Mouse (Mus musculus): Measurements from ENCODE around the gene P4hb. TPM values are rescaled to one million over a fixed set of nuclear protein-coding genes. Genes with fewer than 3 reads are reported as not detected.
A peak's percentile ranks its signal among the peaks of the same experiment; 100 is the strongest.
"Not testable (repeated sequence)": the region's sequence is repeated elsewhere in the genome, so short reads cannot be mapped to it uniquely, and the experiment has no call there.

P4hb gene
- polyA plus RNA-seq, 1 experiment: 23.2 TPM

DNA sequence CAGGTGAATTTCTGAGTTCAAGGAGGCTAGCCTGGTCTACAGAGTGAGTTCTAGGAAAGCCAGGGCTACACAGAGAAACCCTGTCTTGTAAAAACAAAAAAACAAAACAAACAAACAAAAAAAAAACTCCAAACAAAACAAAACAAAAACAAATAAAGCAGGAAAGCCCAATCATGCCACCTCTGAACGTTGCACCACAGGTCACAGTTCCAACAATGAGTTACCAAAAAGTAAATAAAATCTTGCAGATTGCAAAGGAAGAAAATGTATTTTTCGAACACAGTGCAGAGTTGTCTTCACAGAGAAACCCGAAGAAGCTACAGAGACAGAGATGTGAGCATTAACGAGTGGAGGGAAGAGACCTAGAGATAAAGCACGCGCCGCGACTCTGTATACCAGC lies 50.5 kb downstream of the P4hb start:
- Histone ChIP-seq H3K9me3 (ENCODE audit: control insufficient read depth, low read length) (peaks cover 3% of the 10 kb centered on the region; the same call in 1 of the 2 replicates), H3K4me1 (ENCODE audit: control insufficient read depth) (peaks cover 36% of the 10 kb centered on the region), H3K4me3 (replicated peaks) (no peak overlapping the region), H3K36me3 (ENCODE audit: control insufficient read depth) (no peaks in the 10 kb centered on the region), H3K27me3 (ENCODE audit: control insufficient read depth) (peaks cover 3% of the 10 kb centered on the region)
- TF ChIP-seq TAL1 (IDR thresholded peaks at IDR 0.05; ENCODE audit: low read length): no peak
- no peak for TF ChIP-seq GATA1 (IDR thresholded peaks at IDR 0.05; ENCODE audit: low read length)

DNA sequence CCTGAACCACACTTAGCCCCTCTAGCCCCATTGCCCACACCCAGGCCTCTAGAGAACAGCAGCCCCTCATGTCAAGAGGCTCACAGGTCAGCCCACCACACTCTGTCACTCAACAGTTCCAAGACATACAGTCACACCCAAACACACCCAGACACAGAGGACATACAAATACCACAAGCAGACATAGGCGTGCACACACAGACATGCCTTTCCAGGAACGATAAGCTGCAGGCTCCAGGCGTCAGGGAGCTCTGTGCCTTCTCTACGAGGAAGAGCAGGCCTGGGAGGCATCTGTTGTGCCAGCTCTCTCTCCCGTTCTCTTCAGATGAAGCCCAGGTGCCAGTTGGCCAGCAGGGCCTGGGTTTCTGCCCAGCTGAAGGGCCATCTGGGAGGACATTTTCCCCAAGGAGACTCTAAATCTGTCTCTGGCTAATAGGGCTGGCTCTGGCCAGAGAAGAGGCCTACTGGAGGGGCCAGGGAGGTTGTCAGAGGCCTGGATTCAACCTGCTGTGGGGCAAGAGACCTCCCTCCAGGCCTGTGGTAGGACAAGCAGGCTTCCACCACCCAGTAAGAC lies 52.0 kb downstream of the P4hb start:
- peaks cover 3% of the 10 kb centered on the region; the same call in 1 of the 2 replicates for H3K9me3 ChIP-seq (ENCODE audit: control insufficient read depth, low read length)
- peaks cover 33% of the 10 kb centered on the region for H3K4me1 ChIP-seq (ENCODE audit: control insufficient read depth)
- TF ChIP-seq GATA1 (IDR thresholded peaks at IDR 0.05; ENCODE audit: low read length) (no peak), TAL1 (IDR thresholded peaks at IDR 0.05; ENCODE audit: low read length) (0 out of 3 replicates have a peak, but pooled peaks have one; percentile 4)
- H3K36me3 ChIP-seq (ENCODE audit: control insufficient read depth): no peaks in the 10 kb centered on the region
- no peaks in the 10 kb centered on the region; the same call in 1 of the 2 replicates for H3K27me3 ChIP-seq (ENCODE audit: control insufficient read depth)
- H3K4me3 ChIP-seq (replicated peaks): no peak overlapping the region

DNA sequence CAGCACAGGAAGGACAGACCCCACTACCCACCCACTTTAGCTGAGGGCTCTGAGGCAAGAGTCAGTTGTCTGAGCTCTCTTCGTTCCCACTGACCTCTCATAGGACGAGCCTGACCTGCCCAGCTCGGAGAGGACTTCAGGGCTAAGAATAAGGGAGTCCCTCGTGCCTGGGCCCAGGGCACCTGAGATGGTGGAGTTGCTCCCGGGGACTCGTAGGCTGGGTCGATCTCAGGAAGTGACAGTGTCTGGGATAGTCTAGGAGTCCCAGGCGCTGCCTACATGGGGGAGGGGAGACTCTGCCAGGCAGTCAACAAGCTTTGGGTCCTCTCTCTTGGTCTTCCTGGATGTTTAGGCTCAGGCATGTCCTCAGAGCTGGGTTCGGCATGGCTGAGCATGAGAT lies 52.6 kb downstream of the P4hb start:
- TF ChIP-seq GATA1 (IDR thresholded peaks at IDR 0.05; ENCODE audit: low read length): no peak
- no peak for TF ChIP-seq TAL1 (IDR thresholded peaks at IDR 0.05; ENCODE audit: low read length)
- H3K36me3 ChIP-seq (ENCODE audit: control insufficient read depth): no peaks in the 10 kb centered on the region
- H3K27me3 ChIP-seq (ENCODE audit: control insufficient read depth): no peaks in the 10 kb centered on the region; the same call in 1 of the 2 replicates
- H3K4me3 ChIP-seq (replicated peaks): no peak overlapping the region
- H3K9me3 ChIP-seq (ENCODE audit: control insufficient read depth, low read length): peaks cover 3% of the 10 kb centered on the region; the same call in 1 of the 2 replicates
- peaks cover 39% of the 10 kb centered on the region for H3K4me1 ChIP-seq (ENCODE audit: control insufficient read depth)

DNA sequence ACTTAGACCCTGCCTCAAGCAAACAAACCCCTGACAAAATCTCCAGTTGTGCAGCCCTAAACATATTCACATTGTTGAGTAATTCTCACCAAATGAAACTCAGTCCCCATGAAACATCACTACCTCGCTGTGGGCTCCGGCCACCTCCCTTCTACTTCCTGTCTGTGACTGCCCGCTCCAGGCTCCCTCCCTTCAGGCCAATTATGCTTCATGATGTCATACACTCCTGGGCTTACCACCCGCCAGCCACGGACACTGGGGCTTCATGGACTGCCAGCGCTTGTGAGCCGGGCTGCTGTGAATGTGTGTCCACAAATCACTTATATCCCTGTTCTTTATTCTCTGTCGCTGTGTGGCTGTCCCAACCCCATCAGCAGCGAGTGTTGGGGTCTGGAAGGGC lies 53.3 kb downstream of the P4hb start:
- H3K9me3 ChIP-seq (ENCODE audit: control insufficient read depth, low read length): peaks cover 3% of the 10 kb centered on the region; the same call in 1 of the 2 replicates
- no peak for TF ChIP-seq GATA1 (IDR thresholded peaks at IDR 0.05; ENCODE audit: low read length)
- TF ChIP-seq TAL1 (IDR thresholded peaks at IDR 0.05; ENCODE audit: low read length): no peak
- no peaks in the 10 kb centered on the region; the same call in 1 of the 2 replicates for H3K27me3 ChIP-seq (ENCODE audit: control insufficient read depth)
- no peak overlapping the region for H3K4me3 ChIP-seq (replicated peaks)
- H3K4me1 ChIP-seq (ENCODE audit: control insufficient read depth): peaks cover 42% of the 10 kb centered on the region
- H3K36me3 ChIP-seq (ENCODE audit: control insufficient read depth): no peaks in the 10 kb centered on the region

DNA sequence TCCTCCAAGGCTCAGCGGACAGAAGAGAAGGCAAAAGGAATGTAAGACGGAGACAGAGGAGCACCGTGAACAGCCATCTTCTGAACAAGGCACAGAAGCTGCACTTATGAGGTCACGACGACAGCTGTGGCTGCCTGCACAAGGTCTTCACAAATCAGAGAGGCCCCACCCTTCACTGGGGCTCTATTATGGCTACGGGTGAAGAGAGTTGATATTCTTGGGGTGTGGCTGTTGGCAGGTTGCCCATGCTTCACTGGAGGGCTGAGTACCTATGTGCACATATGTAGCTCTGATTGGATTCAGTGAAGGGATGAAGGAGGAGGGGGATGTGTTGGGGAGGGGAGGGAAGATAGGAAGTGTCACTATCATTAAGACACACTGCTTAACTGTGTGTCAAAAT lies 54.5 kb downstream of the P4hb start:
- Histone ChIP-seq H3K36me3 (ENCODE audit: control insufficient read depth) (no peaks in the 10 kb centered on the region), H3K4me3 (replicated peaks) (no peak overlapping the region), H3K4me1 (ENCODE audit: control insufficient read depth) (peaks cover 42% of the 10 kb centered on the region), H3K9me3 (ENCODE audit: control insufficient read depth, low read length) (peaks cover 3% of the 10 kb centered on the region; the same call in 1 of the 2 replicates), H3K27me3 (ENCODE audit: control insufficient read depth) (no peaks in the 10 kb centered on the region; the same call in 1 of the 2 replicates)
- TF ChIP-seq TAL1 (IDR thresholded peaks at IDR 0.05; ENCODE audit: low read length) (no peak), GATA1 (IDR thresholded peaks at IDR 0.05; ENCODE audit: low read length) (no peak)

DNA sequence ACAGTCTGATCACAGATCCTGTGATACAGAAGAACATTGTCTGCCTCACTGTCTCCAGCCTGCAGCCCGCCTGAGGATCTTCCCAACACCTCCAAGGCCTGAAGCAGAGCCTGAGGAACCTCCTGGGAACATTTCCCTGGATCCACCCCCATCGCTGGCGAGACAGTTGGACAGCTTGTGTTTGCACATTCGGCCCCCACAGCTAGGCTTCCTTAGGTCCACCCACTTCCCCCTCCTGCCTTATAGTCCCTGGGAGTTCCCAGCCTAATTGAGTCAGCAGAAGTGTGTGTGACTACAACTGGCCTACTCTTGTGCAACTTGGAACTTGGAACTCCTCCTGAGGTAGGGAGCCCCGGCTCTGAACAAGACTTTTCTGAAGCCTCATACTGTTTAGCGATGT lies 55.0 kb downstream of the P4hb start:
- H3K4me3 ChIP-seq (replicated peaks): no peak overlapping the region
- peaks cover 42% of the 10 kb centered on the region for H3K4me1 ChIP-seq (ENCODE audit: control insufficient read depth)
- TF ChIP-seq GATA1 (IDR thresholded peaks at IDR 0.05; ENCODE audit: low read length): no peak
- no peak for TF ChIP-seq TAL1 (IDR thresholded peaks at IDR 0.05; ENCODE audit: low read length)
- no peaks in the 10 kb centered on the region for H3K36me3 ChIP-seq (ENCODE audit: control insufficient read depth)
- H3K9me3 ChIP-seq (ENCODE audit: control insufficient read depth, low read length): peaks cover 3% of the 10 kb centered on the region; the same call in 1 of the 2 replicates
- no peaks in the 10 kb centered on the region; the same call in 1 of the 2 replicates for H3K27me3 ChIP-seq (ENCODE audit: control insufficient read depth)

DNA sequence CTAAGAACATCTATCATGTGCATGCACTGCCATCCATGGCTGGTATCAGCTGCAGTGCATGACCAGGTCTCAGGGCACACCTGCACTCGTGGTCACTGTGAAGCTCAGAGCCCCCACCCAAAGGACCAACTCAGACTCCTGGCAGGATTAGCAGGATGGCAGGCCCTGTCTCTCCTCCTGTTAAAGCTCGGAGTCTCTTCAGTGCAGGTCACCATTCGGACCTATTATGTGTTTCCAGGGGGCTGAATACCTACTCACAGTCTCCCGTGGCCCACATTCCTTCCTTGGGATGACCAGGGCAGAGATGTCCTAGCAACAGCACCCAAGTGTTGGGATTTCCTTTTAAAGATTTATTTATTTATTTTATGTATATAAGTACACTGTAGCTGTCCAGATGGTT lies 55.9 kb downstream of the P4hb start:
- H3K4me1 ChIP-seq (ENCODE audit: control insufficient read depth): peaks cover 42% of the 10 kb centered on the region
- no peaks in the 10 kb centered on the region for H3K36me3 ChIP-seq (ENCODE audit: control insufficient read depth)
- H3K9me3 ChIP-seq (ENCODE audit: control insufficient read depth, low read length): peaks cover 3% of the 10 kb centered on the region; the same call in 1 of the 2 replicates
- H3K4me3 ChIP-seq (replicated peaks): no peak overlapping the region
- TF ChIP-seq TAL1 (IDR thresholded peaks at IDR 0.05; ENCODE audit: low read length): no peak
- TF ChIP-seq GATA1 (IDR thresholded peaks at IDR 0.05; ENCODE audit: low read length): no peak
- H3K27me3 ChIP-seq (ENCODE audit: control insufficient read depth): no peaks in the 10 kb centered on the region; the same call in 1 of the 2 replicates

DNA sequence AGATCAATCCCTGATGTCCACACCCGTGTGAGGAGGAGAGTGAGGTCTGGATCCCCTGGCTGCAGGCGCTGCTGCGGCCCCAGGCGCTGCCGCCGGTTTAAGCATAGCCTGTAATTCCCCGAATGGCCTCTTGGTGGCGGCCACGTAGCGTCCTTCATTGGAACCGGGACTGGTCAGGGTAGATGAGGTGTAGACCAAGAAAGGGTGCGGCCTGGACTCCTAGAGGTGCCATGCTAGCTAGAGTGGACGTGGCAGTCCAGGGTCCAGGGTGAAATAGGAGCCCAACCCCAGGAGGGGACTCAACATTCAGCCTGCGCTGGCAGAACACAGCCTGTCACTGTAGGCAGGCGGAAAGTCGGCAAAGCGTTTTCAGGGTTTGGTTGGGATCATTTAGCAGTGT lies 57.4 kb downstream of the P4hb start:
- Histone ChIP-seq H3K9me3 (ENCODE audit: control insufficient read depth, low read length) (no peaks in the 10 kb centered on the region; the same call in 1 of the 2 replicates), H3K36me3 (ENCODE audit: control insufficient read depth) (no peaks in the 10 kb centered on the region), H3K4me3 (replicated peaks) (no peak overlapping the region), H3K27me3 (ENCODE audit: control insufficient read depth) (no peaks in the 10 kb centered on the region; the same call in 1 of the 2 replicates), H3K4me1 (ENCODE audit: control insufficient read depth) (peaks cover 40% of the 10 kb centered on the region)
- TF ChIP-seq GATA1 (IDR thresholded peaks at IDR 0.05; ENCODE audit: low read length) (no peak), TAL1 (IDR thresholded peaks at IDR 0.05; ENCODE audit: low read length) (no peak)

DNA sequence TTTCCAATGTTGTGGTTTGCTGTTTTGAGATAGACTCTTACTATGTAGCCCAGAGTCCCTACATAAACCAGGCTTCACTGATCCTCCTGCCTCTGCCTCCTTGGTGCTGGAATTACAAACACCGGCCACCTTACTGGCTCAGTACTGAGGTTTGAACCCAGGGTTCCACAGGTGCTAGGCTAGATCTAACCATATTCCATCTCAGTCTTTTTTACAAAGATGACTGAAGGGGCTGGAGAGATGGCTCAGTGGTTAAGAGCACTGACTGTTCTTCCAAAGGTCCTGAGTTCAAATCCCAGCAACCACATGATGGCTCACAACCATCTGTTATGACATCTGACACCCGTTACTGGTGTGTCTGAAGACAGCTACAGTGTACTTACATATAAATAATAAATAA lies 58.8 kb downstream of the P4hb start:
- peaks cover 39% of the 10 kb centered on the region for H3K4me1 ChIP-seq (ENCODE audit: control insufficient read depth)
- not testable (repeated sequence) for H3K9me3 ChIP-seq (ENCODE audit: control insufficient read depth, low read length); H3K27me3 ChIP-seq (ENCODE audit: control insufficient read depth); H3K4me3 ChIP-seq (replicated peaks); H3K36me3 ChIP-seq (ENCODE audit: control insufficient read depth)

Measured in erythroblast, embryonic 14.5 days (primary cell).